Mouse (Mus musculus): ENCODE results near the gene C130050O18Rik. TPM values are rescaled to one million over a fixed set of nuclear protein-coding genes. Genes with fewer than 3 reads are reported as not detected.
A peak's percentile ranks its signal among the peaks of the same experiment; 100 is the strongest.

C130050O18Rik gene
- total RNA-seq, 2 experiments from 2014 or later, result 0.70 to 0.78 TPM

DNA sequence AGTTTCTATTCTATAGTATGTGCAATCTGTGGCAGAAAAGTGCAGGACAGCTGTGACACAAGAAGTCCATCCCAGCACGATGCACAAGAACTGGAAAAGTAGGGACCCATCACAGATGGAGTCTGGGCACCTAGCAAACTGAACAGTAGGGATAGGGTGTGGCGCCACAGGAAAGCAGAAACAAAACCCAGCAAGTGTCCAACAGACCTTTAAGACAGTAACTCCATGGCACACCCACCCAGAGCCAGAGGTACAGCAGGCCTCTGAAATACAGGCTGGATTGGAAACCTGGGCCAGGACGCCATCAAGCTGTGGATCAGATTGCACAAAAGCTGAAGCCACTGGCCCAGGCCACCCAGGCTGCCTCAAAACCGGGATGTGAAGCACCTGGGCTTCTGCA, 37.9 kb downstream of the C130050O18Rik start:
- DNase-seq (ENCODE audit: low spot score), result no peak
- intact Hi-C loops (cut with DNase I), result no loop called here

DNA sequence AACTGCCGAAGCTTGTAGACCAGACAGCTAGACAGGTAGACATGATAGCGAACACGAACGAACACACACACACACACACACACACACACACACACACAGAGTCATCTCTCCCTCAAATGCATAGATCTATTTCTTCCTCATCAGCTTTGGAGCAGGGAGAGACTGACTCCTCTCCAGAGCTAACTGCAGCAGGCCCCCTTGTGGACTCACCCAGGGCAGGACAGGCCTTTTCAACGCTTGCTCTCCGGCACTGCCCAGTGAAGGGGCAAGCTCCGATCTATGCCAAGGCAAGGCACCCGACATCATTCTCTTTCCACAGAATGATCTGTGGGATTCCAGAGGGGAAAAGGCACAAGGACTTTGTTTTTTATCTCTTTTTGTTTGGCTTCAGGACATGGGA, 40.2 kb downstream of the C130050O18Rik start:
- no peak for DNase-seq (ENCODE audit: low spot score)
- intact Hi-C loops (cut with DNase I), result loop anchor here (2.0 to 5.0 kb wide), 3 partner anchors 28 to 83 kb away; no protein-coding TSS in a partner anchor

DNA sequence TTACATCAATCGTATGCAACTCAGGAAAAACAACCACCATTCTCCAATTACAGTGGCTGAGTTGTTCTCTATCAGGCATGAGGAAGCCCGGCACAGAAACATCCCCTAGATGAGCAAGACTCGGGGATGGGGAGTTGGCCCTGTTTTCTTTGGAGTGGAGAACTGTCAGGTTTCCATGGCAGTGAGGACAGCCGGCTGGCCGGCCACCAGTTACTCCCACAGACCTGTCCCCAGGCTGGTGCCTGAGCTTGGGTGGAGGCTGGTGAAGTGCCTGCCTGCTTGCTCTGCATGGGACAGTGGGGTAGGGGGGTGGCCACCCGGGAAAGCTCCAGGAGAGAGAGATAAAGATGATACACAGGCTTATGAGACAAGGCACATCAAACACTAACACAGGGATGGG, 42.9 kb downstream of the C130050O18Rik start:
- DNase-seq (ENCODE audit: low spot score), result no peak
- intact Hi-C loops (cut with DNase I), result loop anchor here (5.0 kb wide), 2 partner anchors 46 to 86 kb away; no protein-coding TSS in a partner anchor

DNA sequence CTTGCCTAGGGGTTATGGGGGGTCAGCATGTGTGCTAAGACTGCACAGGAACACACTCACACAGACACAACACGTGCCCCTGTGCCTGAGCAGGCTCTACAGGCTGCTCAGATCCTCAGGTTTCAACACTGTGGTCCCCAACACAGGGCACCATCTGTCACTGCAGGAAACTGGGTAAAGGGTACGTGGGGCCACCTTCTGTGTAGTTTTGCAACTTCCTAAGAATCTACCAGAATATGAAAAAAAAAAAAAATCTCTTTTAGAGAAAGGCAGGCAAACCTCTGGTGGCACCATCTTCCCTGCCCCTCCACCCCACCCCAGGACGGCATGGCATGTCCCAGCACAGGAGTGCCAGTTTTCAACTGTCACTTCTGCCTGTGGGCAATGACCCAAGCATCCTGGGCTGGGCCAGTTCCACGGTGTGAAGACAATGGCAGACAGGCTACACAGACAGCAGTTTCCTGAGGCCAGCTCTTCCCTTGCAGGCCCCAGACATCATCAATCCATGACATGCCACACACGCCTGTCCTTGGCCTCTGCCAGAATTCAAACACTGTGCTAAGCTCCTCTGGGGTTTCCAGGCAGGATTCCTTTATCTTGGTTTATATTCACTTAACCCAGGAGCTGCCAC, 44.2 kb downstream of the C130050O18Rik start:
- intact Hi-C loops (cut with DNase I), result loop anchor here (5.0 kb wide), 2 partner anchors 47 to 87 kb away; no protein-coding TSS in a partner anchor
- no peak for DNase-seq (ENCODE audit: low spot score)

DNA sequence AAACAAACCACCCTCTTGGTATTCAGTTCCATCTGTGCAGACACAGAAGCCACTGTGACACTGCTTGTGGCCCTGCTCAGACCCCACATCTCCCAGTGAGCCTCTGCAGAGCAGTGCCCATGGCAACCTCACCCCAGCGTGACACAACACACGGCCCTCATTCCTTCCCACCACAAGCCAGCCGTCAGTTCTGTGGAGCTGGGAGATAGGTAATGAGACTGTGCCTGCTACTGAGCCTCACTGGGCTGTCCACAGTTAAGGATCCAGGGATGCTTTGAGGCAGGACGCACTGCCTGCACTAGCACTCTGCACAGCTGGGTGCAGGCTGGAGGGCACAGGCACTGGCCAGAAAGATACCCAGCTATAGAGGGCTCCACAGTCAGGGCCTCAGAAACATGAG, 44.8 kb downstream of the C130050O18Rik start:
- intact Hi-C loops (cut with DNase I), result loop anchor here (5.0 kb wide), 2 partner anchors 48 to 88 kb away; no protein-coding TSS in a partner anchor

DNA sequence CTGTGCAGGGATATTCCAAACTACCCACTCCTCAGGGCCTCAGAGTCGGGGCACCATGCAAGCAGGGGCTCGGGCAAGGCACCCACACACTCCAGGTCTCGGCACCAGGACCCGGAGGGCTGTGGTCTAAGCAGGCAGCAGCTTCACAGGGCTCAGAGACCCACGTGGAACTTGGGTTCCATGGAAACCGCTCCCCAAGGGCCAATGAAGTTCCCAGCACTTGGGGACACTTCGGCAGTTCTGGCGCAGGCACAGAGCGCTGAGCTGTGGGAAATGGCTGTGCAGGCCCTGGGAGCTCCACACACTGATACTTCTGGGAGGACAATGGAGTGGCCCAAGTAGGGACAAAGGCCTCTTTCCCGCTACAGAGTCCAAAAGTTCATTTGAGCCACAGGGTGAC, 48.0 kb downstream of the C130050O18Rik start:
- intact Hi-C loops (cut with DNase I), result no loop called here
- DNase-seq (ENCODE audit: low spot score), result no peak

More for the DNA sequence above, 44.8 kb downstream of the C130050O18Rik start:
- DNase-seq (ENCODE audit: low spot score), result no peak

DNA sequence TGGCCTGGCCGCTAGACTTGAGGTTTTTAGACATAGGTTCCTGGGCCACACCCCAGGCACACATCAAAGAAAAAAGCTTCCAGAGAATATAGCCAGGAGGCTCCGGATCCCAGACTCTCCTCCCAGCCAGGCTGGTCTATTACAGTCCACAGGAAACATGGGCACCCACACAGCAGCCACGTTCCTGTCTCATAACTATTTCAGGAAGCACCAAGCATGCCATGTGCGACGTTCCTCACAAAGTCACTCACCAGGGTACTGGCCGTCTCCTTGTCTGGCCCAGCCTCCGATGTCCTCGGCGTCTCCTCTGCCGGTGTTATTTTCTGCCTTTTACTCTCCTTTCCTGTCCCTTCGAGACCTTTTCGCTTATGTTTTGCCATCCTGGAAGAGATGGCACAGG, 50.1 kb downstream of the C130050O18Rik start:
- no peak for DNase-seq (ENCODE audit: low spot score)
- intact Hi-C loops (cut with DNase I), result no loop called here

DNA sequence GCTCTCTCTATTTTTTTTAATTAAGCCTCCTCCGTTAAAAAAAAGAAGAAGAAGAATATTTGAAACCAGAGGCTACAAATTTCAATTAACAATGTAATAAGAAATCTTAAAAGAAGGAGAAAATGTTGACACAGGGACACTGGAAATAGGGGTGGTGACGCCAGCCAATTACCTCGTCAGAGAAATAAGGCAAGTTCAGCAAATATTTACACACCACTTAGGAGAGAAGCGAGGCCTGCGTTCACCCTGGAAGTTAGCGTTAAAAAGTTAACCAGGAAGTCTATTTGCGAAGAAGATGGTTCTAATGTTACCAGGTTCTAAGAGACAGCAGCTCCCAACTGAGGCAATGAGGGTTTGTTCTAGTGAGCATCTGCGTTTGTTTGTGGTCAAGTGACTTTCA, 52.2 kb downstream of the C130050O18Rik start:
- DNase-seq (ENCODE audit: low spot score), result no peak

DNA sequence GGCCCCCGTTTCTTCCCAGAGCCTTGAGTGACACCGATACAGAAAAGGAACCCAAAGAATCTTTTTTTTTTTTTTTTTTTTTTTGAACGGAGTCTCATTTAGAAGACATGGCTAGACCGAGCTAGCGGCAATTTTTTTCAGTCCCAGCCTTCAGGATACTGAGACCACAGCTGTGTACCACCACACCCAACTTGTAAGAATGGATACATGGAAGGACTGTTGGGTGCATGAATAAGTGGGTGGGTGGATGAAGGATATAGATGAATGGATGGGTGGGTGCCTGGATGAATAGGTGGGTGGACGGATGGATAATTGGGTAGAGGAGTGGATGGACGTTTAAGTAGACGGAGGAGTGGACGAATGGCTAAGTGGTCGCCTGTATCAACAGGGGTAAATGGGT, 54.9 kb downstream of the C130050O18Rik start:
- intact Hi-C loops (cut with DNase I), result loop anchor here (2.0 kb wide), 1 partner anchor 23 kb away; no protein-coding TSS in a partner anchor
- DNase-seq (ENCODE audit: low spot score), result no peak

More for the DNA sequence above, 52.2 kb downstream of the C130050O18Rik start:
- intact Hi-C loops (cut with DNase I), result no loop called here

DNA sequence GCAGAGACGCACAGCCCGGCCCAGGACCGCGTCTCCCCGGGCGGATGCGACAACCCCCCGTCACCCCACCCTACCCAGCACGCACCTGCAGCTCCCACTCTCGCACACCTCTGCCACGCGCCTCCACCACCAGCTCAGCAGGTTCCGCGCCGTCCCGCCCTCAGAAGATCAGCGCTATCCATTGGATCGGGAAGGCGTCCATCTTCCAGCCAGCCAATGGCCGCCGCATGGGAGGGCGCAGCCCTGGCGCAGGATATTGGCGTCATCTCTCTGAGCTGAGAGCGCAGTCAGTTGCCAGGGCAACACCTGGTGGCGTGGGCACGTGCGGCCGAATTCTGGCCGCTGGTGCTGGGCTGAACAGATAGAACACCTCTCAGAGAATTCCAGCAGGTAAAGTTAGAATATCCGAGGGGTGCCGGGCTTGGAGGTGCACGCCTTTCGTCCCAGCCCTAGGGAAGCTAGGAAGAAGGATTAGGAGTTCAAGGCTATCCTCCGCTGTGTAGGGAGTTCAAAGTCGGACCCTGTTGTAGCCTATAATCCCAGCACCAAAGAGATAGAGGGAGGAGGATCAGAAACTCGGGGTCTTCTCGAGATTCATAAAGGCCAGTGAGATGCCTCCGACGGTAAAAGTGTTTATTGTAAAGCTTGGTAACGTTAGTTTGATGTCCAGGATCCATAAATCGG, 55.4 kb downstream of the C130050O18Rik start, which contains the start of gene 3110082I17Rik:
3110082I17Rik (minus strand) TSS at position 144 of the 684 bp plus-strand sequence.
- intact Hi-C loops (cut with DNase I), result loop anchor here (2.0 kb wide), 1 partner anchor 22 kb away; no protein-coding TSS in a partner anchor
- peak; percentile 95 for DNase-seq (ENCODE audit: low spot score)

DNA sequence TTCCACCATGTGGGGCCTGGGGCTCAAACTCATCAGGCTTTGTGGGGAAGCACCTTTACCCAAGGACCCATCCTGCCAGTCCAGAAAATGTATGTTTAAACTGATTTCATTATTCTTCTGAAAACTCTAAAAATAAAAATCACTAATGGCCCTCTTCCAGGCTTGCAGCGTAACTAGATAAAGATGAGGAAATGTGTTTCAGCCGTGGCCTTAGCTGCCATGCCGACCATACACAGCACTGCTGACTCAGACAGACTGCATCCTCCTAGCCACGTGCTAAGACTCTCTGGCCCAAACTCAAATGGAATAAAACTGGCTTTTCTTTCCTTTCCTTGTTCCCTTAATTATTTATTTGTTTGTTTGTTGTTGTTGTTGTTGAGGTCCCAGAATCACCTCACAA, 59.8 kb downstream of the C130050O18Rik start:
- DNase-seq (ENCODE audit: low spot score), result no peak
- intact Hi-C loops (cut with DNase I), result no loop called here

Small RNA genes lying within 50 kb of the gene (microRNA-seq; reads per million reads assigned to microRNA genes)
- gene Mir339, result 423 reads per million, percentile 74 among the genes with 10 or more reads in this experiment

Other genes starting within 250 kb of the C130050O18Rik start
- 10 to 100 TPM; 42.4 to 53.7 TPM for gene Sun1, start 204.6 kb upstream of the C130050O18Rik start, total RNA-seq (2021)
- gene Get4, start 153.0 kb upstream of the C130050O18Rik start, total RNA-seq (2021), result 10 to 100 TPM; 40.9 to 45.2 TPM
- 1 to 10 TPM; 1.4 to 1.5 TPM for gene Adap1, start 79.7 kb upstream of the C130050O18Rik start, total RNA-seq (2021)
- gene Cox19, start 53.9 kb upstream of the C130050O18Rik start, total RNA-seq (2021), result 10 to 100 TPM; 82.2 to 91.1 TPM
- not detected for gene Cyp2w1, start 52.7 kb upstream of the C130050O18Rik start, total RNA-seq (2021)
- 10 to 100 TPM; 35.3 to 58.5 TPM for gene Gpr146, start 27.6 kb upstream of the C130050O18Rik start, total RNA-seq (2021)
- gene Gper1, start 17.9 kb downstream of the C130050O18Rik start, total RNA-seq (2021), result 1 to 10 TPM; 1.3 to 2.1 TPM
- 1 to 10 TPM; 5.0 to 5.3 TPM for gene 3110082I17Rik, start 55.2 kb downstream of the C130050O18Rik start, total RNA-seq (2021)
- 10 to 100 TPM; 15.1 to 16.5 TPM for gene Zfand2a, start 79.3 kb downstream of the C130050O18Rik start, total RNA-seq (2021)
- gene Uncx, start 138.2 kb downstream of the C130050O18Rik start, total RNA-seq (2021), result not detected

Measured in heart, postnatal 25 days (tissue).